Mouse (Mus musculus): ENCODE data around the gene Foxp1.

Gene Foxp1

DNA sequence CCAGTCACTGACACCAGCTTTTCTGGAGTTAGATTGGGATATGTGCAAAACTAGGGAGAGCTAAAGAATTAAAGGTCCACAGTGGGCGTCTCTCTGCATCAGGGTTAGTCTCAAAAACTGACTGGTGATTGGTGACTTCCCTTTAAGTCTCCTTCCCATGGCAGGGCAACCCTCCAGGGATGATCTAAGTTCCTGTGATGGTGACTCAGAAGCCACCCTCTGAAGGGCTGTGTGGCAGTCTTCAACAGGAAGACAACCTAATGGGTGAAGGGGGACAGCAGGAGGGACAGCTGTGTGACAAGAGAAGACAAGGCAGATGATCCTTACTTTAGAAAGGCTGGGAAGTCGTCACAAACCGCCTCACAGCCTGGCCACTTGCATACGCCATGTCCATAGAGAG lies 544.7 kb downstream of the Foxp1 start:
- no peak for DNase-seq

DNA sequence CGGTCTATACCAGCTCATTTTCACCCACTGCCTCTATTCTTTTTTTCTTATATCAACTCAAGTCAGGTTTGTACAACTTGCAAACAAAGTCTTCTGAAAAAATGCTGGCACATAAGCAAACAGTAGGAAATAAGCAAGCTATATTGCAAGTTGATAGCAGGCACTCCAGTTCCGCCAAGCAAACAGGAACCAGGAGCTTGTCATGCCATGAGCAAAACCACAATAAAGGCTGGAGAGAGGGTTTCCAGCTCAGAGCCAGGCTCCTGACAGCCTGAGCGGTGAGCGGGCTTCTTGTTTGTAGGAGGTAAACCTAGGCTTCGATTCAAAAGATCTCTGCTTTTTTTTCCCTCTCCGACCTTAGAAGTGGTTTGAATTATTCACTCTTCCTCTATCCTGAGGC lies 546.6 kb downstream of the Foxp1 start:
- DNase-seq = no peak

DNA sequence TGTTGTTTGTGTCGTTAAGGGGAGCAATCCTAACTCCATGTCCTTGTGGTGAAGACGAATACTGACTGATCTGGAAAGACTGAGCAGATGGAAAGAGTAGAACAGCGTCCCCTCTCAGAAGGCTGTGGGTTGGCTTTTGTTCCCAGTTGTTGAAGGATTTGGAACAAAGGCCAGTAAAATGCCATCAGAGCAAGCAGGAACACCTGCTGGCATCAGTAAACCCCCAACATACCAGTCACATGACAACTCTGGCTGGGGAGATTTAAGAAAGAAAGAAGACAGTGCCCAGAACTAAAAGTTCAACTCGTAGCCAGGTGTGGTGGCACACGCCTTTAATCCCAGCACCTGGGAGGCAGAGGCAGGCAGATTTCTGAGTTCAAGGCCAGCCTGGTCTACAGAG lies 549.1 kb downstream of the Foxp1 start:
- no peak for DNase-seq

DNA sequence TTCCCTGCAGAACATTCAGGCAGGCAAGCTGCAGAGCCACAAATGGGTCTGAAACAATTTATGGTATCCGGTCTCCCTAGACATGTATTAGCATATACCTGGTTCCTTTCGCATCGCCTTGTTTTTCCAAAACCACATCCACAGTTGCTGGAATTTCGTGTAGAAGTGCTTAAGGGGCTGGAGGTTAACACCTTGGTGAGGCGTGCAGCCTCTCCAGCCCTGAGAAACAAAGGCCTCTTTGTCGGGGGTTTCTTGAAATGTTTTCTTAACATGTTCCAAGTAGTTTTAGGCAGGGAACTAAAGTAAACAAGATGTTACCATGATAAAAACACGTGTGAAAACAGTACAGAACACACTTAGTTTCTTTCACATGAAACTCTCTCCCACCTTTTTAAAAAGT lies 550.1 kb downstream of the Foxp1 start:
- no peak for DNase-seq

DNA sequence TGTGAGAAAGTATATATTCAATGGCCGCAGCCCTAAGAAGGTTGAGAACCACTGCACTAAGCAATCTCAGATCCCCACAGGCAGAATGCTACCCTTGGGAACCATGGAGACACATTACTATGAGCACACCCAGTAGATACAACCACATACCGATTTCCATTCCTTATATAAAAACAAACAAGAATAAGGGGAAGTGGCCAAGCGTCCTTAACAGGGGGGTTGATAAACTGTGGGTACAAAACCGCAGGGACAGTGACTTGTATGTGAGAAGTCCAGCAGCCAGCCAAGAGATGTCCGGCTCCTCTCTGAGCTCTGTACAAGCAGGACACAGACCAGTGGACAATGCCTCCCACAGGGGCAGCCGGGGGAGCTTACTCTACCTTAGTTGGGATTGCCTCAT lies 563.2 kb downstream of the Foxp1 start:
- DNase-seq = no peak

DNA sequence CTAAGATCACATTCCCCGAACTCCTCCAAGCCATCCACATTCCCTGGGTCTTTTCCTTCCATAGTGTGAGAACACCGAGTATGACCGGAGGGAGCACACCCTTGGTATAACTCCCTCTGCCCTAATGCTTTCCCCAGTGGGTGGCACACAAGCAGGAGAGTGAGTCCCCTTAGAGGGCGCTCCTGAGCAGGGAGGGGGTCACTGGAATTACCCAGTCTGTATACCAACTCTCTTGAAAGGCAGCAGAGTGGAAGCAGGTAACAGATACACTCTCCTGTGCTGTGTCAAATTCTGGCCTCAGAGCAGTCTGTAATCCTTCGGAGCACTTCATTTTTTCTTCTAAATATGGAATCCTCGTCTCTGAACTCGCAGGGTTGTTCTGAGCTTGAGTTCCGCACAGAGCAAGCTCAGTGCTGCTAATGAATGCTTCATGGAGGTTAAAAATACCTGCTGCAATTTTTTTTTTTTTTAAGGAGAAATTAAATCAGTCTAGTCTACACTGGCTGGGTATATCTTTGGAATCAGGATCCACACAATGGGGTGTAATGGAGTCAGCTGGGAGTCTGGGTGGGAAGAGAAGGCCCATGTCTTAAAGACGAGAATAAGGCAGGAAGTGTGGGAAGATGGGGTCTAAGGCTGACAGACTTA lies 565.9 kb downstream of the Foxp1 start:
- DNase-seq = no peak

- no peak for DNase-seq
Measured at GRCm38 (mm10) chr6:98955706-98956105, 566.8 kb downstream of the Foxp1 start.

DNA sequence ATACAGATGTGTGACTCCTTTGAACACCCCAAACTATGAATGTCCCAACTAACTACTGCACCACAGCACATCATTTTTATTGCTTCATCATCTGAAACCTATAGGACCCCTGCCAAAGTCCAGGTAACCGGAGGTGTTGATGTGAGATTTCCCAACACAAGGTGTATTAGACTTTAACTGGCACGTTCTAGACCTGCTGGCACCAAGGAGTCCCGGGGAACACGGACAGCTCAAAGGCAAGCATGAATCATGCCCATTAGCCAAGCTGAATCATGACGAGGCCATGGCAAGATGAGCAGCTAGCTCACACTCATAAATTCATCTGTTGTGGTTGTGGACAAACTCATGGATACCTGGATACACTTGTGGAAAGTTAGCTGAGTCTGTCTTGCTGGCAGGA lies 568.1 kb downstream of the Foxp1 start:
- no peak for DNase-seq

- DNase-seq = no peak
Measured at GRCm38 (mm10) chr6:98949703-98950191, 572.8 kb downstream of the Foxp1 start.

- no peak for DNase-seq
Measured at GRCm38 (mm10) chr6:98949286-98949685, 573.2 kb downstream of the Foxp1 start.

- no peak for DNase-seq
Measured at GRCm38 (mm10) chr6:98948153-98949141, 574.1 kb downstream of the Foxp1 start.

DNA sequence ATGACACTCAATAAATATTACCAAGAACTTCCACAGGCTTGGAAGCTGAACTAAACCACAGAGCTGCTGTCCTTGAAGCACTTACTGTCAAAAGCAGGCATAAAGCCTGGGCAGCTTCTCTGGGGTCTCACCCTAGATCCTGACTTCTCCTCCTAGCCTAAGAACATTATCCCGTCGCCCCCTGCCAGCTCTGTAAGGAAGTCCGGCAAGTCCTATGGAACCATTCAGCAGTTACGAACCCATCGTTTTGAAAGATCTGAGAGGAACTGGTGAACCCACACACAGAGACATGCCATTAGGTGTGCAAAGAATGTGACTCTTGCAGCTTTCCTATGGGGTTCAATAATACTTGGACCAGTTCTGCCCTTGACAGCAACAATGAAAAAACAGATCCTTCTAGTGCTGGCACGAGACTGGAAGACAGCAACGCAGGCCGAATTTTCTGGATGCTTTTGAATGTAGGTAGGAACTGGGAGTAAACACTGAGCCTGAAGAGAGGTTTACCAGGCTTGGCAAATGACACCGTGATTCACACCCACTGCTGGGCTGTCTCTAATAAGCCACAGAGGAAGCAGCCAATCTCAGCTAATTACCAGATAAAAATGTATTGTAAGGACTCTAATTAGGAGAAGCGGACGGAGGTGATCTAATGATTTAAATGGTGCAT lies 574.9 kb downstream of the Foxp1 start:
- no peak for DNase-seq

- DNase-seq = no peak
Measured at GRCm38 (mm10) chr6:98946731-98947130, 575.8 kb downstream of the Foxp1 start.

GRCm38 (mm10) chr6:98945496-98946412 lies 576.8 kb downstream of the Foxp1 start:
- DNase-seq = no peak

- DNase-seq = no peak
Measured at GRCm38 (mm10) chr6:98938348-98938747, 584.2 kb downstream of the Foxp1 start.

DNA sequence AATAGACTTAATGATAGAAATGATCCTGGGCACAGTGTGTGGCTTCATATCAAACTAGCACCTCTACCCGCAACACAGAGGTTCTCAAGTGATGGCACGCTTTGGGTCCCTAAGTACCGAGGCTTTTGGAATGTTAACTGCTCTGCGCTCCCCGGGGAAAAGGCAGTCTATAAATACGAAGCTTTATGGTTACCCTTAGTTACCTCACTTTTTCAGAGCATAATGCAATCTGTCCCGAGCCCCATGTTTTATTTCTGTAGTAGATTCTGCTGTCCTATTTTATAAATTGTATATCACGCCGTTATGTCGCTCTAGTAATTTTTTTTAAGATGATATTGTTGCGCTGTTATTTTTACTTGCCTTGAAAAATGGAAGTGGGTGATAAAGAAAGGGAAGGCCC lies 585.0 kb downstream of the Foxp1 start:
- DNase-seq = no peak

DNA sequence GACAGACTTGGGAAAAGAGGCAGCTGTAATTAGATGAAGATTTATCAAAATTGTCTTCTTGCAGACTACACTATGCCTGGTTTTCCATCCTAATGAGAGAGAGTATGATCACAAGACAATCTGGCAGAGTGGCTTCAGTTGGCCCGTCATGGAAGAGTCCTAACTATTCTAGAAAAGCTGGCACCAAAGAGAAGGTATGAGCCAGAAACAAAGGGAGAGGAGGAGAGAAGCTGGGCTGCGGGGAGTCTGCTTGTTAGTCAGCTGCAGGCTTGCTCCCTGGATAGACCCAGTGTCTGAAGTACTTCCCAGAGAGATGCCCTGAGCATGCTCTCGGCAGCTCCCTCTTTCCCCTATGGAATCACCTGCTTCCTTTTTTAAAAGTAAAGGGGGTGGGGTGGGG lies 586.1 kb downstream of the Foxp1 start:
- DNase-seq = no peak

GRCm38 (mm10) chr6:98935169-98935568 lies 587.4 kb downstream of the Foxp1 start:
- no peak for DNase-seq

DNA sequence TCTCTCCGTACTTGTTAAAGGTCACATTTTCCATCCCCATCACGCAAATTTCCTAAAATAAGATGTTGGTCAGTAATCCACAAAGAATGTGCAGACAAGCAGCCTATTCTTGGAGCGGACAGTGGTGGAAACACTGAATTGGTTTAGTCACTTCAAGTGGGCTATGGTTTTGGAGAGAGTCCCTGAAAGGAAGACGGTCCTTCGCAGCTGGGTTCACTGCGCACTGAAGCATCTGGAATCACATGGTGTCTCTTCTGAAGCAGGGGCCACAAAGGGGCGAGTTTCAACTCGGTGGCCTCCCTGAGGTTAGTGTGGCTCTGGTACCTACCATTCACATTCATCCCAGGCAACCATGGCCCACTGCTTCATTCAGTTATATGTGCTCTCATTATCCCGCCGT lies 588.1 kb downstream of the Foxp1 start:
- DNase-seq = no peak

DNA sequence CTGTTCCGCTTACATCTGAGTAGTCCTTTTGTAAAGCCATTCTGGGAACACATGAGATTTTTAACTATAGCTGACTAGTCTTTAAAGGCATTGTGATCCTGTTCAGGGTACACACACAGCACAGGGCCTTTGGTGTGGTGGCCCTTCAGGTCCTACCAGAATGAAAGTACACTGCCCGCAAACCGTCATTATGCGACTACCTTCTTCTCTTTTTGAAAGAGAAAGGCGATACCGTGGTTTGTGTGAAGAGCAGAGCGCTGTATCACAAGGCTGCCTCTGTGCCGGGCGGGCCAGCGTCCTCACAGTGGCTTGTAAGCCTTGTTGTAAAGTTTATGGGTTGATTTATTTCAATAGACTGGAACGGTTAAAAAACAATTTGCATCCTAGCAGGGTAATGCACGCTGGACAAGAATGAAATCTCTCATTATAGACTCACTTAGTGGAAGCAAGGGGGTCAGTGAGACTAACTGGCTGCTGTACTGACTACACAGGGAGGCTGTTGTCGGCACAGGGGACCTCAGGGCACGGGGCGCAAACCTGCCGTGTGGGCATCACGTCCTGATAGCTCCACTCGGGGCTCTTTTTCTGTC lies 589.3 kb downstream of the Foxp1 start:
- DNase-seq = no peak

DNA sequence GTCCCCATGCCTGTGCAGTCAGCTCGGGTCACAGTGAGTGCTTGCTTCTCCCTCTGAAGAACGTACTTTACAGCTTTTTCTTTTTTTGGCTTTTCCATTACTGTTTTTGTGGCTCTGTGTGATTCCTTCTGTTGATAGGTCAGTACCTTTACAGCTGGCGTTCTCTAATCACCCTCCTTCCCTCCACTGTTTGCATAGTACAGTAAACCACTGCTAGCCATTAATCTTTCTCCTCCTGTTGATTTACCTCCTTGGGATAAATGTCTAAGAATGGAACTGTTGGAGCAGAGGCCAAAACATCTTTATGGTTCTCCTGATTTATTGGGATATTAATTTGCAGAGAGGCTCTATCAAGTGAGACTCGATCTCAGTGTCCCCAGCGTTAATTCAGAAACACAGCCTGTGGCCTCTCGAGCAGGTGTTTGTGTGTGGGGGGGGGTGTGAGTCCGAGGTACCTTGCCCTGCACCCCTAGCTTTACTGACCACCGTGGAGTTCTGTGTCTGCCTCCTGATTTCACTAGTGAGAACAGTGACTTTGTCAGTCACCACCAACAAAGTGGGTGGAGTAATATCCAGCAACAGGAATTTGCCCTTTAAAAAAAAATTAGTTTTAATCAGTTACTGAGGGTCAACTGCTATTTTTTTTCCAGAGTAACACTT lies 590.5 kb downstream of the Foxp1 start:
- DNase-seq = no peak

Data from right cerebral cortex, postnatal 25 days (tissue).